Mouse (Mus musculus) splenic B cell, adult 2 months (primary cell): ENCODE results near the gene Cep68.

Source experiments
- DNase-seq: peaks from one replicate; pipeline ENCODE4 v3.0.0-alpha.2; 2011; ENCODE audit warnings: low read depth, low spot score
- H3K27me3 ChIP-seq: 2 replicates; pipeline ENCODE4 v1.6.1; 2012; ENCODE audit warnings: mild to moderate bottlenecking, low read length, moderate library complexity, mixed read lengths; ENCODE audit not compliant: control insufficient read depth, poor library complexity, insufficient read depth, severe bottlenecking
- H3K36me3 ChIP-seq: 2 replicates; pipeline ENCODE4 v1.6.1; 2012; ENCODE audit warnings: mild to moderate bottlenecking, low read length, moderate library complexity, mixed read lengths; ENCODE audit not compliant: control insufficient read depth, poor library complexity, insufficient read depth, severe bottlenecking

The Cep68 gene

GRCm38 (mm10) chr11:20204321-20204720, 44.9 kb downstream of the Cep68 start:
- H3K36me3 ChIP-seq, result no peaks in the 10 kb centered on the region
- DNase-seq, result peak; percentile 16
- H3K27me3 ChIP-seq, result no peaks in the 10 kb centered on the region

GRCm38 (mm10) chr11:20202299-20203011, 46.8 kb downstream of the Cep68 start:
- peak; percentile 73 for DNase-seq
- no peaks in the 10 kb centered on the region; the same call in 1 of the 2 replicates for H3K27me3 ChIP-seq

GRCm38 (mm10) chr11:20201661-20202101, 47.5 kb downstream of the Cep68 start:
- peak; percentile 46 for DNase-seq
- no peaks in the 10 kb centered on the region for H3K36me3 ChIP-seq
- H3K27me3 ChIP-seq, result no peaks in the 10 kb centered on the region; the same call in 1 of the 2 replicates

More at GRCm38 (mm10) chr11:20202299-20203011, 46.8 kb downstream of the Cep68 start:
- no peaks in the 10 kb centered on the region for H3K36me3 ChIP-seq

- H3K36me3 ChIP-seq, result no peaks in the 10 kb centered on the region
- DNase-seq, result peak; percentile 100
- no peaks in the 10 kb centered on the region; the same call in 1 of the 2 replicates for H3K27me3 ChIP-seq
These were observed 48.3 kb downstream of the Cep68 start, which contains the start of gene Rab1a for GRCm38 (mm10) chr11:20200713-20201575. Gene Rab1a (plus strand): TSS chr11:20201432.

GRCm38 (mm10) chr11:20193100-20193736, 56.0 kb downstream of the Cep68 start:
- no peak for DNase-seq
- Histone ChIP-seq H3K27me3 (no peaks in the 10 kb centered on the region), H3K36me3 (no peaks in the 10 kb centered on the region)

- H3K36me3 ChIP-seq, result no peaks in the 10 kb centered on the region
- H3K27me3 ChIP-seq, result no peaks in the 10 kb centered on the region
- DNase-seq, result no peak
These were observed 62.0 kb downstream of the Cep68 start for GRCm38 (mm10) chr11:20187271-20187670.
